Mouse (Mus musculus): Measurements from ENCODE around the gene Hoxd9.

DNA sequence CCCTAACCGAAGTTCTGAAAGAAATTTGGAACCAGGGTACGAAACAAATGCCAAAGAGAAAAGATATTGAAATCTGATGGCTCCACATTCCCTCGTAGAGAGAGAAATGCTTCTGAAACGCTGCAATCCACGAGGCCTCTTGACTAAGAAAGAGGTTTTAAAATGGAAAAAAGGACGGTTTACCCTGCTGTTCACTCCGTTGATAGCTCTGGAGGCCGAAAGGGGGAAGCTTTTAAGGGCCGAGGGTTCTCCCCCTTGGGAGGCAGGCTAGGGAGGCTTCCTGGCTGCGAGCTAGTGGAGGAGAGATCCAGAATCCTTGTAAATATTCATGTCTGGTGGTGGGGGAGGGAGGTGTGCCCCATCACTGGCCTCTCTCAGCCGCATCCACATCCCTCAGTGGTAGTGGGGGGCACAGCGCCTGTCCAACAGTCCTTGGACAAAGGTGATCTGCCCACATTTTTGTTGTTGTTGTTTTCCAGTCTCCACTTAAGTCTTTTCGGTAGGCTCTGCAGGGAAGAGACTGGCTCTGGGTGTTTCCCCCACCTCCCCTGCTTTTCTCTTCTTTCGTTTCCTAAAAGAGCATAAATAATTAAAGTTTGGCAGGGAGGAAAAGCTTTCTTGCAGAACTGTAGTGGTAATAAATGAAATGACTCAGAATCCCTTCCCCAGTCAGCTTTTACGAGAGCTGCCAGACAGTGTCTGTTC, 18.5 kb upstream of the Hoxd9 start, which contains the start of gene Hoxd11:
- no peak for TF ChIP-seq CTCF (conservative IDR thresholded peaks at IDR 0.05; ENCODE audit: insufficient read depth, insufficient read length, low read depth, low read length)
- no peak for TF ChIP-seq POLR2A (IDR thresholded peaks at IDR 0.05; ENCODE audit: low read depth, low read length)

All from kidney, adult 2 months (tissue).